Mouse (Mus musculus) layer of hippocampus, postnatal 36 days (tissue): Measurements from ENCODE around the gene Fbxw4. TPM values are rescaled to one million over a fixed set of nuclear protein-coding genes. Genes with fewer than 3 reads are reported as not detected.

ENCODE experiments used
- DNase-seq, 2 experiments: peaks; one replicate each; pipeline ENCODE4 v3.0.0; 2022
- total RNA-seq, 2 experiments: library from RNA; stranded (reverse); gene quantifications; 2 replicates each; pipeline ENCODE4 v1.2.3; 2021

The Fbxw4 gene
- total RNA-seq, result 10 to 100 TPM; 33.7 to 34.3 TPM

GRCm38 (mm10) chr19:45659738-45660502, at the start of gene Fbxw4:
Fbxw4 (minus strand) TSS chr19:45660312.
- peak; percentile 70 to 76 for DNase-seq

DNA sequence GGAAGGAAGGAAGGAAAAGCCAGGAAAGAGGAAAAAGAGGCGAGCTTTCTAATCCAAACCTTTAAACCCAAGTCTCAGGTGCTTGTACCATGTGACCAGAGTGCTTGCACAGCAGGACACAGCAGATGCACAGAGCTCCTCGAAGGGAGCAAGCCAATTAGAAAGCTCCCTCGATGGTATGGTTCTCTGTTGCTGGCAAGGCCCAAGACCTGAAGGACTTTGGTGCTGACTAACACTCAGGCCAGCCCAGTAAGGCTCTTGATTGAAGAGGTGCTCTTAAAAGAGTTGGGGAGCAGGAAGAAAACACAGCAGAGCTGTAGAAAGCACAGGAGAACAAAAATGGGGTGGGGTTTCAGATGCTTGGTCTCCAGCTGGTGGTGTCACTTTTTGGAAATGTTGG, 48.6 kb upstream of the Fbxw4 start:
- DNase-seq, result no peak

DNA sequence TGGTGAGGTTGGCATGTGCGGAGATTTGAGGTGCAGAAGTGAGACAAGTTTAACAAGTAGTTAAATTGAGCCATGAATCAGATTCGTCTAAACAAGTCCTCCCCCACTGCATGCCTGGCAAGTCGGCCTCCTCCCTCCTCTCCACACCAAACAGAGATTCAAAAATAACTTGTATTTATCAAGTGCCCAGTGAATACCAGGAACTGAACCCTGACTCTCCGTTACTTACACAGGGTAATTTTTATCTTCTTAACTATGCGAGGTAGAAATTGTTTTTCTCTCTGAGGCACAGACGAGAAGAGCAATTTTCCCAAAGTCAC, 36.1 kb upstream of the Fbxw4 start:
- DNase-seq, result no peak

- no peak for DNase-seq
These were observed 35.6 kb upstream of the Fbxw4 start for GRCm38 (mm10) chr19:45695496-45696280.

- no peak for DNase-seq
These were observed 33.9 kb upstream of the Fbxw4 start for GRCm38 (mm10) chr19:45694056-45694455.

DNA sequence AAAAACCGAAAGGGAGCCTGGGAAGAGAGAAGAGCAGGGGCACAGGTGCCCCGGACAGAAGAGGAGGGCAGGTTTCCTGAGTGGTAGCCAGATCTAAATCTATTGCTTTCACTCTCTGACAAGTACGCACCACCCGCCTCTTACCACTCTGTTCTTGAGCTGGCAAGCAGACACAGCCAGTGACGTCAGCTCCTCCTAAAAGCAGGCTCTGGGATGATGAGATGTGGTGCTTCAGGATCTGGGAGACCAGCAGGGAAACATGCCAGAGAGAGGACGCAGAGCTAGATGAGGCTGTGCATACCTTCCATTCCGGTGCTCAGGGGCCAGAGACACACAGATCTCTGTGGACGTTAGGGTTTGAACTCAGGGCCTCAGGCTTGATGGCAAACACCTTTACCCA, 32.1 kb upstream of the Fbxw4 start:
- DNase-seq, result peak in 1 of 2 experiments; percentile 14

- DNase-seq, result no peak
These were observed 31.0 kb upstream of the Fbxw4 start for GRCm38 (mm10) chr19:45691001-45691535.

DNA sequence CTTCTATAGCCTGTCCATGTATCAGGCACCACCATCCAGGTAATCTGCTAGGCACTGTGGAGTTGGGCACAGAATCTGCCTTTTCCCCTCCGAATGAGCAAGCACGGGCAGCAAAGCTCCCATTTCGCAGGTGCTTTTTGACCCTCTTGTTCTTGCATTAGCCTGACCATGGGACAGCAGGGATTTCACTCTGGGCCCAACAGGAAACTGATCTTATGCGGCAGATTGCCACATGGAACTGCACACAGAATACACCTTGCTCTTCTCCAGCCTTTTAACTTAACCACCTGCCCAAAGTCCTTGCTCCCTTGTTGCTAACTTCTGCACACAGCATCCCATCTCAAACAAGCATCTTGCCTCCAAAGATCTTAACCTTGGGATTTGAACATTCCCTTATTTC, 26.9 kb upstream of the Fbxw4 start:
- DNase-seq, result no peak

DNA sequence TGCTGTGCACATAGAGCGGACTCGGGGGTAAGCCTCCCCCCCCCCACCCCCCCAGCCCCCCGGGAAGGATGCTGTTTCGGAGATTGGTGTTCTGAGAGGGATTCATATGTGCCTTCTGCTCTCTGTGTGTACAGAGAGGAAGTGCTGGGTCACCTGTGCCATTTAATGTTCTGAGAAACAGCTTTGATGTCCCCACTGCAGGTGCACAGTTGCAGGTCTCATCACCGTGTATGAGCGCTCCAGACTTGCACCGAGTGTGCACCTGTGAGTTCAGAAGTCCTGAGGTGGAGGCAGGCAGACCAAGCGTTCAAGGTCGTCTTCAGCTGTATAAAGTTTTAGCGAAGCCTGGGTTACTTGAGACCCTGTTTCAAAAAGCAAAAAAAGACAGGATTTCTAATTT, 23.6 kb upstream of the Fbxw4 start:
- DNase-seq, result no peak

- DNase-seq, result no peak
These were observed 20.5 kb upstream of the Fbxw4 start for GRCm38 (mm10) chr19:45680495-45681130.

GRCm38 (mm10) chr19:45676723-45677269, 16.7 kb upstream of the Fbxw4 start:
- DNase-seq, result no peak

DNA sequence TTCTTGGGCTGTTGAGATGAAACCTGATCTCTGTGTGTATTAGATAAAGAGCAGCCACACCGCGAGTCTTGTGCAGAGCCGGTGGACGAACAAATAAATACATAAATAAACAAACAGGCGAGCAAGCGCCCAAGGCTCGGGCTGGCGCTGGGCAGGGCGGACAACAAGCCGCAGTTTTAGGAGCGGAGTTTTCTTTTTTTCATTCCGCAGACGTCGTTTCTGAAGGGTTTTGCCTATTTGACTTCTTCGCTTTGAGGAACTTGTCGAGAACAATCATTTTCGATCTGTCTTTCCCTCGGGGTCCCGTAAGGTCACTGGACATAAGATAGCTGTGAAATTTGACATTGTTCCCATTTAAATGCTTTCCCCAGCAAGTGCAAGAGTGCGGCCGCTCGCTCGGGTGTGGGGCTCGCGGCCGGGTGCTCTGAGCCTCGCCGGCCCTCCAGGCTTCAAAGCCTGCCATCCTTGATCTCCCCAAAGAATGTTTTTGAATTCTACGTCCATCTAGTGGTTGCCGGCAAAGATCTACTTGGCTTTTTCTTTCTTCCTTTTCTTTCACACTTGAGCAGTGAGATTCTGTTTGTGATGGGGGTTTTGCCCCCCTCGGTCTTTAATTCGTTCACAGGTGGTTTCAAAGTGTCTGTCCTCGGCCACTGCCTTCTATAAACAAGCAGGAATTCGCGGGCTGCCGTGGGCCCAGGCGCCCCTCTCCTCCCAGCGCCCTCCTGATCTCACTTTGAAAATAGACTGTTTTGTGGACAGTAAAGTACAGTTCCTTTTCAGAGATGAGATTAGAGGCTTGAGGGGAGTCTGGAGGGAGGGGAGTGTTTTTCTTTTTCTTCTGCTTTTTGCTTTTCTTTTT, 15.8 kb upstream of the Fbxw4 start:
- no peak for DNase-seq

DNA sequence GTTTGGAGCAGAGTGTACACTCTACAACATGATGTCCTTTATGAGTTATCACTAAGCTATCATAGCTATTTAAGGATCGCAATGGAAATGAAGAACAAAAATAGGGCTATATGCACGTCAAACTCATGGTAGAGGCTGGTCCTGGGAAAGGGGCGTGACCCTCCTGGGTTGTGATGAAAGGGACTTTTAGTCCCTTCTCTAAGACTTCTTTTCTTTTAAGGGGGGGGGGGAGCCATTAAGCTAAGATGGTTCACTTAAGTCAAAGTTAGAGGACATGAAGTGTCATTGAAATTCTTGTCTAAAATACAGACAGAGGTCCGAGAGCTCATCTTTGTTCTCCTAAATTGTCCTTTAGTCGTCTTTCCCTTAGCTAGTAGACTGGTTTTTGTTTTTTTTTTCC, 15.1 kb upstream of the Fbxw4 start:
- no peak for DNase-seq

DNA sequence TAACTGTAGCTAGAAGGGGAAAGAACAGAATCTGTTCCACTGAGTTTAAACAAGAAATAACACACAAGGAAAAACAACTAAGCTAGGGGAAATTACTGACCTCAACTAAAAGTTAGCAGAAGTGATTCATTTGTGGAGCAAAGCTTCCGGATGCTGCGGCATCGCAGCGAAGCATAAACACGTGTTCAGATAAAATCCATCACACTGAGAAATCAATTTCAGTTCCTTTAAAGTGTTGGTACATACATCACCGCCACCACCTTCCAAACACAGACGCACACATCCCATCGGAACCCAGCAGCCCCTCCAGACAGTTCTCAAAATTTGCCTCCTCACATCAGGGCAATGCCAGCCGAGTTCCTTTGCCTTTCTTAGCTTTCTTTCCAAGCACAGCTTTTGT, 12.9 kb upstream of the Fbxw4 start:
- DNase-seq, result no peak

GRCm38 (mm10) chr19:45668986-45669385, 8.9 kb upstream of the Fbxw4 start:
- DNase-seq, result no peak

- DNase-seq, result no peak
These were observed 3.7 kb upstream of the Fbxw4 start for GRCm38 (mm10) chr19:45663851-45664250.

- no peak for DNase-seq
These were observed 335 bp upstream of the Fbxw4 start for GRCm38 (mm10) chr19:45660503-45660790.

- no peak for DNase-seq
These were observed 793 bp downstream of the Fbxw4 start for GRCm38 (mm10) chr19:45659301-45659737.

DNA sequence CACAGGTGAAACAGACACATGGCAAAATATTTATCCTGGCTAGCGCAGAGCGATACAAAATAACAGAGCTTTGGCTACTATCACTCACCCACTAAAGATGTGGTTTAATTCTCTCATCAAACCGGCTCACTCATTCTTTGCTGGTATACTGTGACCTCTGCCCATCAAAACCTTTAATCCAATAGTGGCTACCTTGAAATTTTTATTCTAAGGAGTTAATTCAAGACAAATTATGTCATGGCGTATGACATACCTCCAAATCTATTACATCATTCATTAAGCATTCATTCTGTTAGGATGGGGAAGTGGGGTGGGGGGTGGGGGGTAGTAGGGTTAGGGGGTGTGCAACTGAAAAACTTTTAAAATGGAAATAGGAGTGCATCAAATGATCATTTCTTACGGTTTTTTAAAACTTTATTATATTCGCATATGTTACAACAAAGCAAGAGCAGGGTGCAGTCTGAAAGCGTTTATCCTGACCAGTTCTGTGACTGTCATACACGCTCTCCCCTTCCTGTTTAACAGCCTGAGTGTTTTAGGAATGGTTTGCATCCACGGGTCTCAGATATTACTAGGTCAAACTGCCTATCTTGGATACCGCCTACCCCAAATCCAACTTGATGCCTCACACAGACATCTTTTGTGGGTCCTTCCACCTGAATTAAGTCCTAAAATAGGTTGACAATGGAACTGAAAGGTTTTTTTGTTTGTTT, 1.4 kb downstream of the Fbxw4 start:
- no peak for DNase-seq

GRCm38 (mm10) chr19:45657828-45658227, 2.3 kb downstream of the Fbxw4 start:
- DNase-seq, result no peak

DNA sequence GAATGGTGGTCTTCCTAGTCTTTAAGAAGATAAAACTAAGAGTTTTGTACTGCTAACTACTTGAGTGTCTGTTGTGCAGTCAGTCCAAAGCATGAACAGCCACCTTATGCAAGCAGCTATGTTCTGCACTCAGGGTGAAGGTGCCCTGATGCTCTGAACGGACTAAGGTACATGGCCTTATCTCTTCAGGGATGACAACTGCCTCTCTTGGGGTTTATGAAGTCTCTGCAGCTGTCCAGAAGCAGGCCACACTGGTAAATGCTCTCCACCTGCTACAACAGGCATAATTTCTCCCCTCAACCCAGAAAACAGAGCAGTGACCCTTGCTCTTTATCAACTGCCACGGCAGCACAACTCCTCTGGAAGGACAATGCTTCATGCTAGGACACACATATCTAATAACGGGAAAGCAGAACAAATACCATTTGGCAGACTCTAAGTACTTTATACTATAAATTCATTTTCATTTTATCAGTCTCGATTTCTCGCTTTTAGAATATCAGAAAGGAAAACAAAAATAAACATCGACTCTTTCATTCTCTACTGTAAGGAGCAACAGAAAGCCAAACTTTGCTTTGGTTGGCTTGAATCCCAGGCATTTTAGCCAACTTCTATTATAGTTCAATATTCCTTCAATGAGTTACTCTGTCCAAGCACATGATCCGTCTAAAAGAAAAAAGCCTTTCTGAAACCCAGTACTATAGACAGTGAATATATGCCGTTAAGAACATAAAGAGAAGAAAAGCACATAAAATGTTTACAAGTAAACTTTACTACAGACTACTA, 3.1 kb downstream of the Fbxw4 start:
- DNase-seq, result no peak
